Mouse (Mus musculus) layer of hippocampus, adult 18-20 months (tissue): Measurements from ENCODE around the gene Cand2. TPM values are rescaled to one million over a fixed set of nuclear protein-coding genes. Genes with fewer than 3 reads are reported as not detected.

Source experiments
- DNase-seq, 2 experiments: peaks; one replicate each; pipeline ENCODE4 v3.0.0; 2022; ENCODE audit warnings: low spot score in 2 of 2
- total RNA-seq, 2 experiments: library from RNA; stranded (reverse); gene quantifications; 2 replicates each; pipeline ENCODE4 v1.2.3; 2021

Cand2 gene
- total RNA-seq, 2 experiments from 2014 or later, result 2.7 to 2.8 TPM

- no peak for DNase-seq
Measured at GRCm38 (mm10) chr6:115772604-115773003, 1.7 kb upstream of the Cand2 start.

- DNase-seq, result no peak
Measured at GRCm38 (mm10) chr6:115773966-115774413, 348 bp upstream of the Cand2 start.

- no peak for DNase-seq
Measured at GRCm38 (mm10) chr6:115775838-115776237, 1.5 kb downstream of the Cand2 start.

- DNase-seq, result no peak
Measured at GRCm38 (mm10) chr6:115776363-115776762, 2.0 kb downstream of the Cand2 start.

GRCm38 (mm10) chr6:115782781-115783180 is 8.4 kb downstream of the Cand2 start:
- no peak for DNase-seq

GRCm38 (mm10) chr6:115791016-115791415 is 16.7 kb downstream of the Cand2 start:
- DNase-seq, result no peak

GRCm38 (mm10) chr6:115791842-115792686 is 17.7 kb downstream of the Cand2 start:
- DNase-seq, result no peak

- no peak for DNase-seq
Measured at GRCm38 (mm10) chr6:115792691-115793215, 18.4 kb downstream of the Cand2 start.

- DNase-seq, result no peak
Measured at GRCm38 (mm10) chr6:115801811-115802210, 27.5 kb downstream of the Cand2 start.

- DNase-seq, result peak in 1 of 2 experiments; percentile 83
Measured at GRCm38 (mm10) chr6:115803541-115804382, 29.4 kb downstream of the Cand2 start.

GRCm38 (mm10) chr6:115804432-115805192 is 30.3 kb downstream of the Cand2 start:
- no peak for DNase-seq

GRCm38 (mm10) chr6:115807464-115808195 is 33.3 kb downstream of the Cand2 start:
- DNase-seq, result no peak

GRCm38 (mm10) chr6:115808196-115808487 is 33.8 kb downstream of the Cand2 start:
- DNase-seq, result no peak

GRCm38 (mm10) chr6:115808488-115809231 is 34.3 kb downstream of the Cand2 start, which contains the start of gene Rpl32:
TSS of gene Rpl32 (minus strand) at chr6:115808747.
- DNase-seq, result peak; percentile 82 to 92

- no peak for DNase-seq
Measured at GRCm38 (mm10) chr6:115811606-115812005, 37.3 kb downstream of the Cand2 start.

- DNase-seq, result peak; percentile 36 to 68
Measured at GRCm38 (mm10) chr6:115814104-115814503, 39.8 kb downstream of the Cand2 start.

GRCm38 (mm10) chr6:115815041-115815440 is 40.7 kb downstream of the Cand2 start:
- DNase-seq, result no peak

- no peak for DNase-seq
Measured at GRCm38 (mm10) chr6:115818129-115818528, 43.8 kb downstream of the Cand2 start.

GRCm38 (mm10) chr6:115821216-115821993 is 47.1 kb downstream of the Cand2 start:
- no peak for DNase-seq
